Mouse (Mus musculus) heart, embryonic 14.5 days (tissue): ENCODE measurements around the gene Fbf1. TPM values are rescaled to one million over a fixed set of nuclear protein-coding genes. Genes with fewer than 3 reads are reported as not detected.

ENCODE experiments used
- polyA plus RNA-seq: library from polyadenylated mRNA; unstranded; fragments of >200 nt; fragmentation: Nextera tagmentation; extraction: Ambion mirVana; gene quantifications from 2 replicates; pipeline ENCODE4 v1.2.1, GENCODE M21; 2014

The Fbf1 gene
- polyA plus RNA-seq, 1 experiment from 2014 or later: 14.9 TPM

Other genes starting within 250 kb of the Fbf1 start
- gene Sap30bp, start 234.9 kb downstream of the Fbf1 start, polyA plus RNA-seq: 20.1 and 22.9 TPM in 2 replicates
- gene Recql5, start 234.7 kb downstream of the Fbf1 start, polyA plus RNA-seq: 8.2 and 9.6 TPM in 2 replicates
- 0.84 and 0.93 TPM in 2 replicates for gene Itgb4, start 193.5 kb downstream of the Fbf1 start, polyA plus RNA-seq
- gene Galk1, start 155.4 kb downstream of the Fbf1 start, polyA plus RNA-seq: 126 and 128 TPM in 2 replicates
- gene H3f3b, start 140.2 kb downstream of the Fbf1 start, polyA plus RNA-seq: 649 and 684 TPM in 2 replicates
- gene Unk, start 137.8 kb downstream of the Fbf1 start, polyA plus RNA-seq: 19.3 and 20.9 TPM in 2 replicates
- 0.66 and 0.69 TPM in 2 replicates for gene Unc13d, start 90.2 kb downstream of the Fbf1 start, polyA plus RNA-seq
- gene Wbp2, start 81.2 kb downstream of the Fbf1 start, polyA plus RNA-seq: 139 and 141 TPM in 2 replicates
- gene Trim47, start 41.0 kb downstream of the Fbf1 start, polyA plus RNA-seq: 63.3 and 66.1 TPM in 2 replicates
- gene Trim65, start 37.0 kb downstream of the Fbf1 start, polyA plus RNA-seq: 3.8 and 4.8 TPM in 2 replicates
- gene Mrpl38, start 29.3 kb downstream of the Fbf1 start, polyA plus RNA-seq: 92.3 and 96.6 TPM in 2 replicates
- 85.1 and 89.4 TPM in 2 replicates for gene Ten1, start 30.7 kb upstream of the Fbf1 start, polyA plus RNA-seq
- 36.8 and 39.6 TPM in 2 replicates for gene Acox1, start 30.9 kb upstream of the Fbf1 start, polyA plus RNA-seq
- 0.58 and 0.63 TPM in 2 replicates for gene Evpl, start 69.9 kb upstream of the Fbf1 start, polyA plus RNA-seq
- gene Srp68, start 106.1 kb upstream of the Fbf1 start, polyA plus RNA-seq: 55.5 and 57.7 TPM in 2 replicates
- not detected in 2 replicates for gene Galr2, start 112.8 kb upstream of the Fbf1 start, polyA plus RNA-seq
- 51.1 and 57.8 TPM in 2 replicates for gene Exoc7, start 139.1 kb upstream of the Fbf1 start, polyA plus RNA-seq
- gene Foxj1, start 167.2 kb upstream of the Fbf1 start, polyA plus RNA-seq: 0.07 and 0.12 TPM in 2 replicates
- gene Rnf157, start 244.9 kb upstream of the Fbf1 start, polyA plus RNA-seq: 8.3 and 8.4 TPM in 2 replicates